Mouse (Mus musculus): ENCODE measurements at regions not wholly inside any gene's neighbourhood (a gene's known extent, or its start where the extent isn't known, plus 50 kb on each side); places are given as distances from the start of the nearest gene placed in this dataset.
"Not testable (repeated sequence)": the region's sequence is repeated elsewhere in the genome, so short reads cannot be mapped to it uniquely, and the experiment has no call there.

GRCm38 (mm10) chr5:142281997-142282396, 119.3 kb upstream of the Foxk1 start:
- H3K4me3 ChIP-seq (replicated peaks; ENCODE audit: low read length), result no peak overlapping the region
- H3K36me3 ChIP-seq (ENCODE audit: insufficient read depth, low read length), result no peaks in the 10 kb centered on the region
- H3K9me3 ChIP-seq (ENCODE audit: low read length), result peaks cover 32% of the 10 kb centered on the region
- peaks cover 5% of the 10 kb centered on the region for H3K4me1 ChIP-seq (replicated peaks; ENCODE audit: low read depth, low read length)
- TF ChIP-seq NANOG (IDR thresholded peaks at IDR 0.05; ENCODE audit: borderline replicate concordance, low read length), result no peak
- no peak for TF ChIP-seq CTCF (conservative IDR thresholded peaks at IDR 0.05; ENCODE audit: low read length)
- TF ChIP-seq POU5F1 (IDR thresholded peaks at IDR 0.05; ENCODE audit: borderline replicate concordance, low read length), result no peak
- H3K27me3 ChIP-seq (ENCODE audit: insufficient read depth, low read length), result no peaks in the 10 kb centered on the region

- H3K27me3 ChIP-seq (ENCODE audit: insufficient read depth, low read length), result no peaks in the 10 kb centered on the region
- H3K9me3 ChIP-seq (ENCODE audit: low read length), result peaks cover 52% of the 10 kb centered on the region
- no peak for TF ChIP-seq POU5F1 (IDR thresholded peaks at IDR 0.05; ENCODE audit: borderline replicate concordance, low read length)
- no peak for TF ChIP-seq NANOG (IDR thresholded peaks at IDR 0.05; ENCODE audit: borderline replicate concordance, low read length)
- TF ChIP-seq CTCF (conservative IDR thresholded peaks at IDR 0.05; ENCODE audit: low read length), result no peak
These were observed 113.3 kb upstream of the Foxk1 start for GRCm38 (mm10) chr5:142287981-142288380.

GRCm38 (mm10) chr5:142291451-142291850, 109.8 kb upstream of the Foxk1 start:
- Histone ChIP-seq H3K36me3 (ENCODE audit: insufficient read depth, low read length) (no peaks in the 10 kb centered on the region), H3K9me3 (ENCODE audit: low read length) (peaks cover 44% of the 10 kb centered on the region), H3K4me3 (replicated peaks; ENCODE audit: low read length) (no peak overlapping the region), H3K27me3 (ENCODE audit: insufficient read depth, low read length) (no peaks in the 10 kb centered on the region), H3K4me1 (replicated peaks; ENCODE audit: low read depth, low read length) (0 out of 2 replicates have a peak, but pooled peaks cover under 1% of the 10 kb centered on the region)
- TF ChIP-seq POU5F1 (IDR thresholded peaks at IDR 0.05; ENCODE audit: borderline replicate concordance, low read length) (no peak), NANOG (IDR thresholded peaks at IDR 0.05; ENCODE audit: borderline replicate concordance, low read length) (no peak), CTCF (conservative IDR thresholded peaks at IDR 0.05; ENCODE audit: low read length) (no peak)

More at GRCm38 (mm10) chr5:142287981-142288380, 113.3 kb upstream of the Foxk1 start:
- Histone ChIP-seq H3K36me3 (ENCODE audit: insufficient read depth, low read length) (no peaks in the 10 kb centered on the region), H3K4me3 (replicated peaks; ENCODE audit: low read length) (no peak overlapping the region), H3K4me1 (replicated peaks; ENCODE audit: low read depth, low read length) (no peaks in the 10 kb centered on the region)

DNA sequence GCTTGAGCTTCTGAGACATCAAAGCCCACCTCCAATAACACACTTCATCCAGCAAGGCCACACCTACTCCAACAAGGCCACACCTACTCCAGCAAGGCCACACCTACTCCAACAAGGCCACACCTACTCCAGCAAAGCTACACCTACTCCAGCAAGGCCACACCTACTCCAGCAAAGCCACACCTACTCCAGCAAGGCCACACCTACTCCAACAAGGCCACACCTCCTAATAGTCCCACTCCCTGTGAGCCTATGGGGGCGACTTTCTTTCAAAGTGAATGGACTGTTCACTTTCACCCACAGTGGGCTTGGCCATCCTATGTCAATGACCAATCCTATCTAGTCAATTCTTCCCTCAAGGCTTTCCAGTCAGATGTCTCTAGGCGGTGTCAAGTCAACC, 104.9 kb upstream of the Foxk1 start:
- H3K36me3 ChIP-seq (ENCODE audit: insufficient read depth, low read length); H3K27me3 ChIP-seq (ENCODE audit: insufficient read depth, low read length); H3K4me3 ChIP-seq (replicated peaks; ENCODE audit: low read length); H3K4me1 ChIP-seq (replicated peaks; ENCODE audit: low read depth, low read length): not testable (repeated sequence)
- H3K9me3 ChIP-seq (ENCODE audit: low read length), result peaks cover 21% of the 10 kb centered on the region

- Histone ChIP-seq H3K9me3 (ENCODE audit: low read length) (no peaks in the 10 kb centered on the region), H3K4me3 (replicated peaks; ENCODE audit: low read length) (no peak overlapping the region), H3K36me3 (ENCODE audit: insufficient read depth, low read length) (no peaks in the 10 kb centered on the region), H3K4me1 (replicated peaks; ENCODE audit: low read depth, low read length) (0 out of 2 replicates have a peak, but pooled peaks cover 4% of the 10 kb centered on the region), H3K27me3 (ENCODE audit: insufficient read depth, low read length) (no peaks in the 10 kb centered on the region)
- TF ChIP-seq POU5F1 (IDR thresholded peaks at IDR 0.05; ENCODE audit: borderline replicate concordance, low read length) (no peak), NANOG (IDR thresholded peaks at IDR 0.05; ENCODE audit: borderline replicate concordance, low read length) (no peak), CTCF (conservative IDR thresholded peaks at IDR 0.05; ENCODE audit: low read length) (no peak)
These were observed 101.7 kb upstream of the Foxk1 start for GRCm38 (mm10) chr5:142299621-142300020.

DNA sequence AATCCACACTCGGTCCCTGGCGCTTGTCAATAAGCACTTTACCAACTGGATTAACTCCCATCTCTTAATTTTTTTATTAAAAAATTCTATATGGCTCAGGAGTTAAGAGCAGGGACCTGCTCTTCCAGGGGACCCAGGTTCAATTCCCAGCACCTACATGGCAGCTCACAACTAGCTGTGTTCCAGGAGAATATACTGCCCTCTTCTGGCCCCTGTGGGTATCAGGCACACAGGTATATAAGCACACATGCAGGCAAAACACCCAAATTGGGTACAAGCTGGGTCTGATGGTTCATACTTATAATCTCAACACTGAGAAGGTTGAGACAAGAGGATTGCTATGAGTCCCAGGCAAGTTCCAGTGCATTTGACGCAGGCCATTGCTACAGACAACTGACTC, 92.8 kb upstream of the Foxk1 start:
- TF ChIP-seq CTCF (conservative IDR thresholded peaks at IDR 0.05; ENCODE audit: low read length), result peak; percentile 48
- no peak for TF ChIP-seq NANOG (IDR thresholded peaks at IDR 0.05; ENCODE audit: borderline replicate concordance, low read length)
- H3K4me1 ChIP-seq (replicated peaks; ENCODE audit: low read depth, low read length), result no peaks in the 10 kb centered on the region
- no peaks in the 10 kb centered on the region for H3K36me3 ChIP-seq (ENCODE audit: insufficient read depth, low read length)
- no peak overlapping the region for H3K4me3 ChIP-seq (replicated peaks; ENCODE audit: low read length)
- H3K27me3 ChIP-seq (ENCODE audit: insufficient read depth, low read length), result no peaks in the 10 kb centered on the region; the same call in 1 of the 2 replicates
- H3K9me3 ChIP-seq (ENCODE audit: low read length), result peaks cover 21% of the 10 kb centered on the region

DNA sequence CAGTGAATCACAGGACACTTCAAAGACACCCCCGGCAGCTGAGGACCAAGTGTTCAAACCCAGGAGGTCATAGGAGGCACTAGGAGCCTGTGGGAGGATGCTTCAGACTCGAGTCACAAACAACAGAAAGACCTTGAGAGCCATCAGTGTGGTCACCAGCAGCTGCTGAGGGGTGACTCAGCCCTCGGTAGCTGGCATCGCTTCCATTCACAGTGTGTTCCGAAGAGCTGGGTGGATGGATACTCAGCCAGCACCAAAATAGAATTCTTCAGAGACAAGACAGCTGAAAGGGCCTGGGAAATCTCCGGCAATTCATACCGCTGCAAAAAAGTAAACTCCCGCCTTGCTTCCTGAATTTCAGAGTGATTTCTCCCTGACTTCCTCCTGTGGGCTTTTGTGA, 87.4 kb upstream of the Foxk1 start:
- no peaks in the 10 kb centered on the region for H3K36me3 ChIP-seq (ENCODE audit: insufficient read depth, low read length)
- TF ChIP-seq CTCF (conservative IDR thresholded peaks at IDR 0.05; ENCODE audit: low read length) (no peak), NANOG (IDR thresholded peaks at IDR 0.05; ENCODE audit: borderline replicate concordance, low read length) (no peak), POU5F1 (IDR thresholded peaks at IDR 0.05; ENCODE audit: borderline replicate concordance, low read length) (no peak)
- 0 out of 2 replicates have a peak, but pooled peaks cover 5% of the 10 kb centered on the region for H3K27me3 ChIP-seq (ENCODE audit: insufficient read depth, low read length)
- H3K4me3 ChIP-seq (replicated peaks; ENCODE audit: low read length), result no peak overlapping the region
- H3K9me3 ChIP-seq (ENCODE audit: low read length), result no peaks in the 10 kb centered on the region
- 0 out of 2 replicates have a peak, but pooled peaks cover 4% of the 10 kb centered on the region for H3K4me1 ChIP-seq (replicated peaks; ENCODE audit: low read depth, low read length)

GRCm38 (mm10) chr5:142314466-142314865, 86.8 kb upstream of the Foxk1 start:
- H3K4me1 ChIP-seq (replicated peaks; ENCODE audit: low read depth, low read length), result peaks cover 5% of the 10 kb centered on the region
- 0 out of 2 replicates have a peak, but pooled peaks cover 5% of the 10 kb centered on the region for H3K27me3 ChIP-seq (ENCODE audit: insufficient read depth, low read length)
- no peaks in the 10 kb centered on the region for H3K9me3 ChIP-seq (ENCODE audit: low read length)
- H3K4me3 ChIP-seq (replicated peaks; ENCODE audit: low read length), result no peak overlapping the region
- H3K36me3 ChIP-seq (ENCODE audit: insufficient read depth, low read length), result no peaks in the 10 kb centered on the region
- TF ChIP-seq NANOG (IDR thresholded peaks at IDR 0.05; ENCODE audit: borderline replicate concordance, low read length) (no peak), POU5F1 (IDR thresholded peaks at IDR 0.05; ENCODE audit: borderline replicate concordance, low read length) (no peak), CTCF (conservative IDR thresholded peaks at IDR 0.05; ENCODE audit: low read length) (no peak)

DNA sequence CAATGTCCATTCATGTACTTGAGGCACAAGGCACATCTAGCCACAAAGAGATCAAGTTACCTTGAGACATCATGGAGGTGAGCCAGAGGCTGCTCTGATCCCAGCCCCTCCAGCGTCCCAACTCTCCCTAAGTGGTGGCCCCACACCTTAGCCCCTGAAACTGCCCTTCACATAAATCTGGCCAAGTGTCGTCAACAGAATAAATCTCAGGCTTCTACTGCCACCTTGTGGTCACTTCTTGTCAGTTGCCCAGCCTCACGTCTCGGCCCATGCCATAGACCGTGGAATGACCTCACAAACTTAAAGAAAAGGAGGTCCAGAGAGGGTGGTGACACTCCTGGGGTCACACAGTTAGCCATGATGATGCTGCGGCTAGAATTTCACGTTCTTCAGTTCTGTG, 82.0 kb upstream of the Foxk1 start:
- TF ChIP-seq POU5F1 (IDR thresholded peaks at IDR 0.05; ENCODE audit: borderline replicate concordance, low read length) (no peak), CTCF (conservative IDR thresholded peaks at IDR 0.05; ENCODE audit: low read length) (peak; percentile 75), NANOG (IDR thresholded peaks at IDR 0.05; ENCODE audit: borderline replicate concordance, low read length) (no peak)
- H3K27me3 ChIP-seq (ENCODE audit: insufficient read depth, low read length), result peaks cover 5% of the 10 kb centered on the region; the same call in 1 of the 2 replicates
- H3K9me3 ChIP-seq (ENCODE audit: low read length), result no peaks in the 10 kb centered on the region
- peak overlapping the region; percentile 43 for H3K4me3 ChIP-seq (replicated peaks; ENCODE audit: low read length)
- peaks cover 10% of the 10 kb centered on the region for H3K4me1 ChIP-seq (replicated peaks; ENCODE audit: low read depth, low read length)
- no peaks in the 10 kb centered on the region for H3K36me3 ChIP-seq (ENCODE audit: insufficient read depth, low read length)

Measured in E14TG2a.4 (cell line).